Mouse (Mus musculus) urinary bladder, postnatal 14 days (tissue): ENCODE measurements around the gene Psg19.
A peak's percentile ranks its signal among the peaks of the same experiment; 100 is the strongest.

Source experiments
- DNase-seq: peaks from one replicate; pipeline ENCODE4 v3.0.0; 2021; ENCODE audit warnings: low spot score

Gene Psg19

DNA sequence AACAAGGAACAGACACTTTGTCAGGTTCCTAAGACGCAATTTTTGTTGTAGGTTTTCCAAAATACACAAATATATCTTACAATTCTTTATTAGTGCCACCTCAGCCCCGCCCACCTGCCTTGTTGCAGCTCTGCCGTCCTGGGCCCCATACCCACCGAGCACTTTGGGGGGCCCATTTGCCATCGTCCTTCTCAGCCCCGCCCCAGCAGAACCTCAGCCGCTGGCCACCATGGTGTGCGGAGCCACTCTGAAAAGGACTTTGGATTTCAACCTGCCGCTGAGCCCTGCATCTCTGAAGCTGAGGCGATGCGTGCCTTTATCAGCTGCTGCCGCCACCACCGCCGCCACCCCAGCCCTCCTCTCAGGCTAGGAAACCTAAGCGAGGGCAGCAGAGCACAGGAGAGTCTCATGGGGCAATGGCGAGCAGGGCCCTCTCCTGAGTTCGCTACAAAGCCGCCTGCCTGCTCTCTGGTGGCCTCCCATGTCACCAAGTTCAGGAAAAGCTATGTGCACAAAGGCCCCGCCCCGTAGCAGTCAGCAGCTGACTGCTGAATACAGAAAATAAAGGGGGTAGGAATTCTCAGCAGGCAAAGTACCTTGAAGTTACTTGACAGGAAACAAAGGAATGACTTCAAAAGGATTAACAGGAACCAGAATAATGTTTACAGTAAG, 52.0 kb downstream of the Psg19 start:
- DNase-seq: peak; percentile 29
